Mouse (Mus musculus) 416B (cell line): Measurements from ENCODE around the gene Zmpste24.
"Not testable (repeated sequence)": the region's sequence is repeated elsewhere in the genome, so short reads cannot be mapped to it uniquely, and the experiment has no call there.

Source experiments
- DNase-seq: peaks from one replicate; pipeline ENCODE4 v3.0.0; 2011; ENCODE audit warnings: low read depth

Gene Zmpste24

GRCm38 (mm10) chr4:121097650-121098378 lies at the start of gene Zmpste24:
Gene Zmpste24 (minus strand): TSS chr4:121098241.
- DNase-seq = peak; percentile 97

- no peak for DNase-seq
Observed at GRCm38 (mm10) chr4:121109126-121109525, 11.1 kb upstream of the Zmpste24 start, which contains the start of gene Tmco2. Gene Tmco2 (minus strand): TSS chr4:121109226.

- DNase-seq = no peak
Observed at GRCm38 (mm10) chr4:121103304-121103703, 5.3 kb upstream of the Zmpste24 start.

- DNase-seq = no peak
Observed at GRCm38 (mm10) chr4:121090211-121090610, 7.8 kb downstream of the Zmpste24 start.

GRCm38 (mm10) chr4:121088696-121089095 lies 9.3 kb downstream of the Zmpste24 start:
- peak; percentile 56 for DNase-seq

- no peak for DNase-seq
Observed at GRCm38 (mm10) chr4:121084506-121084905, 13.5 kb downstream of the Zmpste24 start.

- no peak for DNase-seq
Observed at GRCm38 (mm10) chr4:121080395-121080794, 17.6 kb downstream of the Zmpste24 start.

GRCm38 (mm10) chr4:121077915-121078646 lies 20.0 kb downstream of the Zmpste24 start:
- DNase-seq = no peak

- DNase-seq = no peak
Observed at GRCm38 (mm10) chr4:121074250-121074649, 23.8 kb downstream of the Zmpste24 start.

GRCm38 (mm10) chr4:121065336-121065735 lies 32.7 kb downstream of the Zmpste24 start:
- DNase-seq = no peak

- DNase-seq = not testable (repeated sequence)
Observed at GRCm38 (mm10) chr4:121059218-121059617, 38.8 kb downstream of the Zmpste24 start.

- DNase-seq = no peak
Observed at GRCm38 (mm10) chr4:121057032-121057431, 41.0 kb downstream of the Zmpste24 start.

- peak; percentile 5 for DNase-seq
Observed at GRCm38 (mm10) chr4:121056342-121056741, 41.7 kb downstream of the Zmpste24 start.

- no peak for DNase-seq
Observed at GRCm38 (mm10) chr4:121052454-121053323, 45.4 kb downstream of the Zmpste24 start.

GRCm38 (mm10) chr4:121051863-121052262 lies 46.2 kb downstream of the Zmpste24 start:
- no peak for DNase-seq

- DNase-seq = no peak
Observed at GRCm38 (mm10) chr4:121042946-121043345, 55.1 kb downstream of the Zmpste24 start.

- no peak for DNase-seq
Observed at GRCm38 (mm10) chr4:121042472-121042871, 55.6 kb downstream of the Zmpste24 start.

GRCm38 (mm10) chr4:121040897-121041671 lies 57.0 kb downstream of the Zmpste24 start:
- peak; percentile 74 for DNase-seq

GRCm38 (mm10) chr4:121040323-121040722 lies 57.7 kb downstream of the Zmpste24 start:
- DNase-seq = no peak

- DNase-seq = no peak
Observed at GRCm38 (mm10) chr4:121039331-121040115, 58.5 kb downstream of the Zmpste24 start, which contains the start of gene Col9a2. Gene Col9a2 (plus strand): TSS chr4:121039385.

- DNase-seq = peak; percentile 62
Observed at GRCm38 (mm10) chr4:121033006-121033405, 65.0 kb downstream of the Zmpste24 start.
